Mouse (Mus musculus): ENCODE measurements around the gene Jph4. TPM values are rescaled to one million over a fixed set of nuclear protein-coding genes. Genes with fewer than 3 reads are reported as not detected.

Gene Jph4
- polyA plus RNA-seq, 1 experiment from 2014 or later = 41.3 TPM

GRCm38 (mm10) chr14:55092011-55092577, 24.6 kb downstream of the Jph4 start, which contains the start of gene Zfhx2:
Gene Zfhx2 (minus strand): TSS chr14:55092324.
- no peaks in the 10 kb centered on the region for H3K36me3 ChIP-seq (ENCODE audit: control insufficient read depth, insufficient read depth, low read length)
- peak; percentile 92 for ATAC-seq (ENCODE audit: low read depth)
- H3K4me1 ChIP-seq (ENCODE audit: control insufficient read depth, insufficient read depth, low read length) = peaks cover 48% of the 10 kb centered on the region; the same call in 1 of the 2 replicates
- H3K27me3 ChIP-seq (ENCODE audit: control insufficient read depth, insufficient read depth, low read length) = no peaks in the 10 kb centered on the region
- H3K9me3 ChIP-seq (ENCODE audit: control insufficient read depth, low read length) = no peaks in the 10 kb centered on the region
- peak within 1 kb of the TSS; percentile 85 for H3K4me2 ChIP-seq (ENCODE audit: low read depth, low read length)
- H3K4me3 ChIP-seq (ENCODE audit: low read depth, low read length) = peak within 1 kb of the TSS; percentile 73
- peak within 1 kb of the TSS; percentile 93 for H3K27ac ChIP-seq (ENCODE audit: low read depth, low read length)
- under 1% methylated on average over 34 of the region's 34 CpGs for WGBS
- H3K9ac ChIP-seq (replicated peaks; ENCODE audit: low read depth, low read length) = peak within 1 kb of the TSS; percentile 95

- peak overlapping the region; percentile 93 for H3K27ac ChIP-seq (ENCODE audit: low read depth, low read length)
- H3K4me1 ChIP-seq (ENCODE audit: control insufficient read depth, insufficient read depth, low read length) = peaks cover 48% of the 10 kb centered on the region
- H3K4me3 ChIP-seq (ENCODE audit: low read depth, low read length) = peak overlapping the region; percentile 73
- 1% methylated on average over 34 of the region's 34 CpGs for WGBS
- no peaks in the 10 kb centered on the region for H3K27me3 ChIP-seq (ENCODE audit: control insufficient read depth, insufficient read depth, low read length)
- no peaks in the 10 kb centered on the region for H3K9me3 ChIP-seq (ENCODE audit: control insufficient read depth, low read length)
- peak overlapping the region; percentile 95 for H3K9ac ChIP-seq (replicated peaks; ENCODE audit: low read depth, low read length)
- ATAC-seq (ENCODE audit: low read depth) = peak; percentile 9
- H3K36me3 ChIP-seq (ENCODE audit: control insufficient read depth, insufficient read depth, low read length) = no peaks in the 10 kb centered on the region
- peak overlapping the region; percentile 85 for H3K4me2 ChIP-seq (ENCODE audit: low read depth, low read length)
Measured at GRCm38 (mm10) chr14:55091209-55091865, 25.4 kb downstream of the Jph4 start.

- Histone ChIP-seq H3K36me3 (ENCODE audit: control insufficient read depth, insufficient read depth, low read length) (no peaks in the 10 kb centered on the region), H3K4me3 (ENCODE audit: low read depth, low read length) (peak overlapping the region; percentile 73), H3K27me3 (ENCODE audit: control insufficient read depth, insufficient read depth, low read length) (no peaks in the 10 kb centered on the region), H3K9me3 (ENCODE audit: control insufficient read depth, low read length) (no peaks in the 10 kb centered on the region), H3K4me1 (ENCODE audit: control insufficient read depth, insufficient read depth, low read length) (peaks cover 49% of the 10 kb centered on the region), H3K4me2 (ENCODE audit: low read depth, low read length) (peak overlapping the region; percentile 85), H3K27ac (ENCODE audit: low read depth, low read length) (peak overlapping the region; percentile 69; the same call in 1 of the 2 replicates), H3K9ac (replicated peaks; ENCODE audit: low read depth, low read length) (peak overlapping the region; percentile 95; the same call in 1 of the 2 replicates)
- no peak for ATAC-seq (ENCODE audit: low read depth)
- 22% methylated on average over 13 of the region's 13 CpGs for WGBS
Measured at GRCm38 (mm10) chr14:55089199-55089947, 27.4 kb downstream of the Jph4 start.

GRCm38 (mm10) chr14:55086009-55086514, 30.7 kb downstream of the Jph4 start:
- H3K9ac ChIP-seq (replicated peaks; ENCODE audit: low read depth, low read length) = no peak overlapping the region
- no peak overlapping the region for H3K4me2 ChIP-seq (ENCODE audit: low read depth, low read length)
- ATAC-seq (ENCODE audit: low read depth) = no peak
- H3K36me3 ChIP-seq (ENCODE audit: control insufficient read depth, insufficient read depth, low read length) = no peaks in the 10 kb centered on the region
- peaks cover 52% of the 10 kb centered on the region for H3K4me1 ChIP-seq (ENCODE audit: control insufficient read depth, insufficient read depth, low read length)
- 82% methylated on average over 6 of the region's 6 CpGs for WGBS
- H3K9me3 ChIP-seq (ENCODE audit: control insufficient read depth, low read length) = no peaks in the 10 kb centered on the region
- H3K27ac ChIP-seq (ENCODE audit: low read depth, low read length) = no peak overlapping the region
- no peaks in the 10 kb centered on the region for H3K27me3 ChIP-seq (ENCODE audit: control insufficient read depth, insufficient read depth, low read length)
- no peak overlapping the region for H3K4me3 ChIP-seq (ENCODE audit: low read depth, low read length)

- H3K9ac ChIP-seq (replicated peaks; ENCODE audit: low read depth, low read length) = no peak overlapping the region
- H3K36me3 ChIP-seq (ENCODE audit: control insufficient read depth, insufficient read depth, low read length) = no peaks in the 10 kb centered on the region
- H3K9me3 ChIP-seq (ENCODE audit: control insufficient read depth, low read length) = no peaks in the 10 kb centered on the region
- no peak overlapping the region for H3K4me3 ChIP-seq (ENCODE audit: low read depth, low read length)
- peak overlapping the region; percentile 31; the same call in 1 of the 2 replicates for H3K27ac ChIP-seq (ENCODE audit: low read depth, low read length)
- ATAC-seq (ENCODE audit: low read depth) = peak; percentile 50
- peaks cover 52% of the 10 kb centered on the region for H3K4me1 ChIP-seq (ENCODE audit: control insufficient read depth, insufficient read depth, low read length)
- 13% methylated on average over 9 of the region's 9 CpGs for WGBS
- no peaks in the 10 kb centered on the region for H3K27me3 ChIP-seq (ENCODE audit: control insufficient read depth, insufficient read depth, low read length)
- H3K4me2 ChIP-seq (ENCODE audit: low read depth, low read length) = peak overlapping the region; percentile 15; the same call in 1 of the 2 replicates
Measured at GRCm38 (mm10) chr14:55085324-55086008, 31.3 kb downstream of the Jph4 start.

- Histone ChIP-seq H3K9me3 (ENCODE audit: control insufficient read depth, low read length) (no peaks in the 10 kb centered on the region), H3K36me3 (ENCODE audit: control insufficient read depth, insufficient read depth, low read length) (no peaks in the 10 kb centered on the region), H3K4me1 (ENCODE audit: control insufficient read depth, insufficient read depth, low read length) (peaks cover 46% of the 10 kb centered on the region), H3K27ac (ENCODE audit: low read depth, low read length) (no peak overlapping the region), H3K4me3 (ENCODE audit: low read depth, low read length) (no peak overlapping the region), H3K9ac (replicated peaks; ENCODE audit: low read depth, low read length) (no peak overlapping the region), H3K4me2 (ENCODE audit: low read depth, low read length) (no peak overlapping the region), H3K27me3 (ENCODE audit: control insufficient read depth, insufficient read depth, low read length) (no peaks in the 10 kb centered on the region)
- 72% methylated on average over 6 of the region's 6 CpGs for WGBS
- no peak for ATAC-seq (ENCODE audit: low read depth)
Measured at GRCm38 (mm10) chr14:55083481-55083880, 33.3 kb downstream of the Jph4 start.

GRCm38 (mm10) chr14:55081105-55081504, 35.6 kb downstream of the Jph4 start:
- H3K27ac ChIP-seq (ENCODE audit: low read depth, low read length) = no peak overlapping the region
- no peak overlapping the region for H3K4me3 ChIP-seq (ENCODE audit: low read depth, low read length)
- no peaks in the 10 kb centered on the region for H3K9me3 ChIP-seq (ENCODE audit: control insufficient read depth, low read length)
- WGBS = 12% methylated on average over 5 of the region's 5 CpGs
- H3K4me2 ChIP-seq (ENCODE audit: low read depth, low read length) = no peak overlapping the region
- H3K27me3 ChIP-seq (ENCODE audit: control insufficient read depth, insufficient read depth, low read length) = no peaks in the 10 kb centered on the region
- peaks cover 45% of the 10 kb centered on the region for H3K4me1 ChIP-seq (ENCODE audit: control insufficient read depth, insufficient read depth, low read length)
- H3K36me3 ChIP-seq (ENCODE audit: control insufficient read depth, insufficient read depth, low read length) = no peaks in the 10 kb centered on the region
- H3K9ac ChIP-seq (replicated peaks; ENCODE audit: low read depth, low read length) = no peak overlapping the region
- no peak for ATAC-seq (ENCODE audit: low read depth)

GRCm38 (mm10) chr14:55079214-55079970, 37.3 kb downstream of the Jph4 start:
- H3K9ac ChIP-seq (replicated peaks; ENCODE audit: low read depth, low read length) = peak overlapping the region; percentile 22; the same call in 1 of the 2 replicates
- H3K4me2 ChIP-seq (ENCODE audit: low read depth, low read length) = peak overlapping the region; percentile 33
- WGBS = 14% methylated on average over 8 of the region's 8 CpGs
- H3K27ac ChIP-seq (ENCODE audit: low read depth, low read length) = peak overlapping the region; percentile 91
- peaks cover 35% of the 10 kb centered on the region for H3K4me1 ChIP-seq (ENCODE audit: control insufficient read depth, insufficient read depth, low read length)
- 0 out of 2 replicates have a peak overlapping the region, but pooled peaks have one; percentile 0 for H3K4me3 ChIP-seq (ENCODE audit: low read depth, low read length)
- no peaks in the 10 kb centered on the region for H3K27me3 ChIP-seq (ENCODE audit: control insufficient read depth, insufficient read depth, low read length)
- 0 out of 2 replicates have a peak, but pooled peaks cover 6% of the 10 kb centered on the region for H3K36me3 ChIP-seq (ENCODE audit: control insufficient read depth, insufficient read depth, low read length)
- no peaks in the 10 kb centered on the region for H3K9me3 ChIP-seq (ENCODE audit: control insufficient read depth, low read length)
- peak; percentile 31 for ATAC-seq (ENCODE audit: low read depth)
